Mouse (Mus musculus) heart, postnatal 0 days (tissue): ENCODE measurements around the gene Hdgf. TPM values are rescaled to one million over a fixed set of nuclear protein-coding genes. Genes with fewer than 3 reads are reported as not detected.
"Not testable (repeated sequence)": the region's sequence is repeated elsewhere in the genome, so short reads cannot be mapped to it uniquely, and the experiment has no call there.

Source experiments
- ATAC-seq: fragments of 200-750 bp; cut with Nextera tagmentation; 2 replicates; pipeline ENCODE4 v1.8.0; 2017; ENCODE audit warnings: low read depth, moderate number of reproducible peaks, moderate library complexity; ENCODE audit not compliant: insufficient read depth
- DNase-seq: peaks from one replicate; pipeline ENCODE4 v3.0.0-alpha.2; 2016; ENCODE audit warnings: low spot score
- H3K27ac ChIP-seq: fragments of 300-500 bp; sonication (generic); 2 replicates; pipeline ENCODE4 v1.5.1; 2014; ENCODE audit warnings: low read depth, mild to moderate bottlenecking
- H3K27me3 ChIP-seq: fragments of 300-500 bp; sonication (generic); 2 replicates; pipeline ENCODE4 v1.6.1; 2014; ENCODE audit warnings: low read length, mixed read lengths; ENCODE audit not compliant: control insufficient read depth, insufficient read depth
- H3K36me3 ChIP-seq: fragments of 300-500 bp; sonication (generic); replicated peaks from 2 replicates; pipeline ENCODE4 v1.6.1; 2014; ENCODE audit warnings: low read length, mixed read lengths; ENCODE audit not compliant: control insufficient read depth, insufficient read depth
- H3K4me1 ChIP-seq: fragments of 300-500 bp; sonication (generic); 2 replicates; pipeline ENCODE4 v1.6.1; 2014; ENCODE audit warnings: antibody characterized with exemption; ENCODE audit not compliant: control insufficient read depth, insufficient read depth
- H3K4me2 ChIP-seq: fragments of 300-500 bp; sonication (generic); 2 replicates; pipeline ENCODE4 v1.6.1; 2014; ENCODE audit warnings: low read depth, mild to moderate bottlenecking, low read length, moderate library complexity
- H3K4me3 ChIP-seq: fragments of 300-500 bp; sonication (generic); 2 replicates; pipeline ENCODE4 v1.5.1; 2014; ENCODE audit warnings: low read depth, low read length
- H3K9ac ChIP-seq: fragments of 300-500 bp; sonication (generic); replicated peaks from 2 replicates; pipeline ENCODE4 v1.6.1; 2014; ENCODE audit warnings: low read depth, low read length, mixed read lengths
- H3K9me3 ChIP-seq: fragments of 300-500 bp; sonication (generic); replicated peaks from 2 replicates; pipeline ENCODE4 v1.6.1; 2016; ENCODE audit warnings: low read length; ENCODE audit not compliant: control insufficient read depth
- CTCF ChIP-seq: IDR thresholded peaks from 2 replicates; pipeline ENCODE4 v1.5.1; 2016; ENCODE audit warnings: antibody characterized with exemption, control low read depth, low read depth
- EP300 ChIP-seq: IDR thresholded peaks from 2 replicates; pipeline ENCODE4 v1.6.1; 2016; ENCODE audit warnings: antibody characterized with exemption, low read depth
- WGBS: fragments of 180-500 bp; shearing (Covaris S2); extraction: QIAGEN DNeasy Blood & Tissue Kit; methylation state at CpG from one replicate; pipeline ENCODE4 v1.1.7; 2014; 5-methylcytosine and 5-hydroxymethylcytosine counted together
- polyA plus RNA-seq: library from polyadenylated mRNA; unstranded; fragments of >200 nt; fragmentation: Nextera tagmentation; extraction: Ambion mirVana; gene quantifications from 2 replicates; pipeline ENCODE4 v1.2.1, GENCODE M21; 2015
- total RNA-seq: library from RNA; depleted of rRNA; stranded (reverse); fragments of >200 nt; gene quantifications from 2 replicates; pipeline ENCODE4 v1.2.3, GENCODE M21; 2014; ENCODE audit warnings: low replicate concordance

Gene Hdgf
- total and polyA plus RNA-seq, 2 experiments from 2014 or later = 62.1 to 83.8 TPM

GRCm38 (mm10) chr3:87891481-87891880, 14.6 kb upstream of the Hdgf start:
- no peak overlapping the region for H3K9ac ChIP-seq
- H3K27me3 ChIP-seq = no peaks in the 10 kb centered on the region
- WGBS = 60% methylated on average over 3 of the region's 3 CpGs
- 0 out of 2 replicates have a peak, but pooled peaks cover 2% of the 10 kb centered on the region for H3K9me3 ChIP-seq
- no peak overlapping the region for H3K4me2 ChIP-seq
- H3K27ac ChIP-seq = no peak overlapping the region
- no peak overlapping the region for H3K4me3 ChIP-seq
- TF ChIP-seq EP300 (no peak), CTCF (no peak)
- H3K36me3 ChIP-seq = no peaks in the 10 kb centered on the region
- H3K4me1 ChIP-seq = no peaks in the 10 kb centered on the region
- ATAC-seq (no peak), DNase-seq (no peak)

GRCm38 (mm10) chr3:87893367-87893905, 12.7 kb upstream of the Hdgf start:
- Histone ChIP-seq H3K9ac (no peak overlapping the region), H3K27me3 (no peaks in the 10 kb centered on the region), H3K4me2 (no peak overlapping the region), H3K9me3 (0 out of 2 replicates have a peak, but pooled peaks cover 2% of the 10 kb centered on the region), H3K4me1 (no peaks in the 10 kb centered on the region), H3K27ac (no peak overlapping the region), H3K4me3 (no peak overlapping the region), H3K36me3 (no peaks in the 10 kb centered on the region)
- DNase-seq (no peak), ATAC-seq (no peak)
- WGBS = 74% methylated on average over 3 of the region's 3 CpGs
- TF ChIP-seq CTCF (no peak), EP300 (no peak)

DNA sequence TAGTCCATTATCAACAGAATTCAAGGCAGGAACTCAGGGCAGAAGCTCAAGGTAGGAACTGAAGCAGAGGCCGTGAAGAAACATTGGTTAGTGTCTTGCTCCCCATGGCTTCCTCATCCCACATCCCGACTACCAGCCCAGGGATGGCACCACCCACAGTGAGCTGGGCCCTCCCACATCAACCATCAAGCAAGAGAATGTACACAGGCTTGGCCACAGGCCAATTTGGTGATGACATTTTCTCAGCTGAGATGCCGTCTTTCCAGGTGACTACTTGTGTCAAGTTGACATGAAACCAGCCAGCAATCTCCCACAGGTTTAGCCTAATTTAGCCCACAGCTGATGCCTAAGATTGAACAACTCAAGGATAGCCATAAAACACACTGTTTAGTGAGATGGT, 6.9 kb upstream of the Hdgf start:
- no peak overlapping the region for H3K4me3 ChIP-seq

DNA sequence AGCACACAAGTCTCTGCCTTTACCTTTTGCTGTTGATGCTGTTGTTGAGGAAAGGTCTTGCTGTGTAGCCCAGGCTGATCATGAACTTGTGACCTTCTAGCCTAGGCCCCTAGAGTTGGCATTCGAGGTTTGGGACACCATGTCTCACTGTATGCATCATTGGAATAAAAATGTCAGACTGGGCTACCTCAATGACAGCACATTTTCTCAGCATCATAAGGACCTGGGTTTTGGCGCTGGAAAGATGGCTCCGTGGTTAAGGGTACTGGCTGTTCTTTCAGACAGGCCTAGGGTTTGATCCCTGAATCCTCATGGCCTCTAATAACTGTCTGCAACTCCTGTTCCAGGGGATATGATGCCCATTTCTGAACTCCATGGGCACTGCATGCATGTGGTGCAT, 6.3 kb upstream of the Hdgf start:
- Histone ChIP-seq H3K9me3 (no peaks in the 10 kb centered on the region), H3K27me3 (no peaks in the 10 kb centered on the region), H3K36me3 (no peaks in the 10 kb centered on the region), H3K4me3 (no peak overlapping the region), H3K27ac (no peak overlapping the region), H3K4me1 (no peaks in the 10 kb centered on the region), H3K9ac (no peak overlapping the region), H3K4me2 (no peak overlapping the region)
- no peak for TF ChIP-seq EP300
- TF ChIP-seq CTCF = no peak
- WGBS = 80% methylated on average over 3 of the region's 3 CpGs
- DNase-seq (no peak), ATAC-seq (no peak)

More for the DNA sequence above, 6.9 kb upstream of the Hdgf start:
- H3K36me3 ChIP-seq = no peaks in the 10 kb centered on the region
- TF ChIP-seq CTCF (no peak), EP300 (no peak)
- no peak for DNase-seq
- no peaks in the 10 kb centered on the region for H3K9me3 ChIP-seq
- no peak for ATAC-seq
- 53% methylated on average over 3 of the region's 3 CpGs for WGBS
- H3K27ac ChIP-seq = no peak overlapping the region
- no peaks in the 10 kb centered on the region for H3K4me1 ChIP-seq
- H3K4me2 ChIP-seq = no peak overlapping the region
- no peaks in the 10 kb centered on the region for H3K27me3 ChIP-seq
- H3K9ac ChIP-seq = no peak overlapping the region

DNA sequence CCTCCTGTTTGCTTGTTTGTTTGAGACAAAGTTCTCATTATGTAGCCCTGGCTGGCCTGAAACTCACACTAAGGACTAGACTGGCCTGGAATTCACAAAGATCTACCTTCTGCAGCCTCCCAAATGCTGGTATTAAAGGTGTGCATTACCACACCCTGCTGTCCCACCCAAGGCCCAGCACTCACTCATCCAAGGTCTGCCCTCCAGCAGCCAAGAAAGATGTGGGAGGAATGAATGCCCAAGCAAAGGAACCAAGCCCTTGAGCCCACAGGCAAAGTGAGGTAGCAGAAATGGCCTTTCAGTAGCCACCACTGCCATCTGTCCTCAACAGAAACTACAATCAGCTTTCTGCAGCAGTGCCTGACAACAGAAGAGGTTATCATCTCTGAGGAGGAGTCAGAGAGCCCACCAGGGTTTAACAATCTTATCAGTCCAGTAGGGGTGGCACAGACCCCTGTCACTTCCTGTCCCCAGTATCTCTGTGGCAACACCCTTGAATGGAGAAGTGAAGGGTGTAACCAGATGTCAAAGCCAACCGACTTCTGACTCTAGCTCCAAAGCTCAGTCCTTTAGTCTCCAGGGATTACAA, 5.0 kb upstream of the Hdgf start:
- Histone ChIP-seq H3K4me2 (no peak overlapping the region), H3K27me3 (no peaks in the 10 kb centered on the region), H3K9ac (no peak overlapping the region), H3K36me3 (no peaks in the 10 kb centered on the region), H3K4me1 (no peaks in the 10 kb centered on the region), H3K4me3 (no peak overlapping the region), H3K9me3 (no peaks in the 10 kb centered on the region), H3K27ac (no peak overlapping the region)
- 0% methylated on average over 1 of the region's 1 CpGs for WGBS
- TF ChIP-seq CTCF (no peak), EP300 (no peak)
- no peak for DNase-seq
- no peak for ATAC-seq

GRCm38 (mm10) chr3:87901959-87902358, 4.2 kb upstream of the Hdgf start:
- 79% methylated on average over 5 of the region's 6 CpGs for WGBS
- H3K4me1 ChIP-seq, DNase-seq, H3K27ac ChIP-seq, ATAC-seq, H3K4me3 ChIP-seq, H3K36me3 ChIP-seq, H3K4me2 ChIP-seq, H3K27me3 ChIP-seq, H3K9me3 ChIP-seq, H3K9ac ChIP-seq: not testable (repeated sequence)
